Mouse (Mus musculus) liver, embryonic 16.5 days (tissue): ENCODE measurements around the gene Megf8. TPM values are rescaled to one million over a fixed set of nuclear protein-coding genes. Genes with fewer than 3 reads are reported as not detected.

Source experiments
- ATAC-seq: fragments of 200-750 bp; cut with Nextera tagmentation; 2 replicates; pipeline ENCODE4 v1.8.0; 2017; ENCODE audit warnings: low read depth, mild to moderate bottlenecking, moderate number of reproducible peaks, moderate library complexity
- H3K27ac ChIP-seq: fragments of 300-500 bp; sonication (generic); 2 replicates; pipeline ENCODE4 v1.5.1; 2014; ENCODE audit warnings: mild to moderate bottlenecking, low read length
- H3K27me3 ChIP-seq: fragments of 300-500 bp; sonication (generic); 2 replicates; pipeline ENCODE4 v1.6.1; 2014; ENCODE audit warnings: low read depth, low read length, mixed read lengths; ENCODE audit not compliant: control insufficient read depth, insufficient read depth
- H3K36me3 ChIP-seq: fragments of 300-500 bp; sonication (generic); 2 replicates; pipeline ENCODE4 v1.6.1; 2014; ENCODE audit warnings: mild to moderate bottlenecking; ENCODE audit not compliant: control insufficient read depth, insufficient read depth
- H3K4me1 ChIP-seq: fragments of 300-500 bp; sonication (generic); 2 replicates; pipeline ENCODE4 v1.6.1; 2014; ENCODE audit warnings: low read depth, low read length, mixed read lengths; ENCODE audit not compliant: control insufficient read depth
- H3K4me2 ChIP-seq: fragments of 300-500 bp; sonication (generic); 2 replicates; pipeline ENCODE4 v1.6.1; 2014; ENCODE audit warnings: low read depth, low read length, mixed read lengths
- H3K4me3 ChIP-seq: fragments of 300-500 bp; sonication (generic); 2 replicates; pipeline ENCODE4 v1.5.1; 2014; ENCODE audit warnings: low read depth, mild to moderate bottlenecking, low read length
- H3K9ac ChIP-seq: fragments of 300-500 bp; sonication (generic); 2 replicates; pipeline ENCODE4 v1.6.1; 2014; ENCODE audit warnings: low read depth, low read length
- H3K9me3 ChIP-seq: fragments of 300-500 bp; sonication (generic); replicated peaks from 2 replicates; pipeline ENCODE4 v1.6.1; 2016; ENCODE audit warnings: low read length; ENCODE audit not compliant: control insufficient read depth
- WGBS: fragments of 180-500 bp; shearing (Covaris S2); extraction: QIAGEN DNeasy Blood & Tissue Kit; methylation state at CpG from one replicate; pipeline ENCODE4 v1.1.7; 2014; ENCODE audit not compliant: insufficient replicate concordance; 5-methylcytosine and 5-hydroxymethylcytosine counted together
- polyA plus RNA-seq: library from polyadenylated mRNA; unstranded; fragments of >200 nt; fragmentation: Nextera tagmentation; extraction: Ambion mirVana; gene quantifications from 2 replicates; pipeline ENCODE4 v1.2.1, GENCODE M21; 2015

The Megf8 gene
- polyA plus RNA-seq, 1 experiment from 2014 or later, result 0.90 TPM

DNA sequence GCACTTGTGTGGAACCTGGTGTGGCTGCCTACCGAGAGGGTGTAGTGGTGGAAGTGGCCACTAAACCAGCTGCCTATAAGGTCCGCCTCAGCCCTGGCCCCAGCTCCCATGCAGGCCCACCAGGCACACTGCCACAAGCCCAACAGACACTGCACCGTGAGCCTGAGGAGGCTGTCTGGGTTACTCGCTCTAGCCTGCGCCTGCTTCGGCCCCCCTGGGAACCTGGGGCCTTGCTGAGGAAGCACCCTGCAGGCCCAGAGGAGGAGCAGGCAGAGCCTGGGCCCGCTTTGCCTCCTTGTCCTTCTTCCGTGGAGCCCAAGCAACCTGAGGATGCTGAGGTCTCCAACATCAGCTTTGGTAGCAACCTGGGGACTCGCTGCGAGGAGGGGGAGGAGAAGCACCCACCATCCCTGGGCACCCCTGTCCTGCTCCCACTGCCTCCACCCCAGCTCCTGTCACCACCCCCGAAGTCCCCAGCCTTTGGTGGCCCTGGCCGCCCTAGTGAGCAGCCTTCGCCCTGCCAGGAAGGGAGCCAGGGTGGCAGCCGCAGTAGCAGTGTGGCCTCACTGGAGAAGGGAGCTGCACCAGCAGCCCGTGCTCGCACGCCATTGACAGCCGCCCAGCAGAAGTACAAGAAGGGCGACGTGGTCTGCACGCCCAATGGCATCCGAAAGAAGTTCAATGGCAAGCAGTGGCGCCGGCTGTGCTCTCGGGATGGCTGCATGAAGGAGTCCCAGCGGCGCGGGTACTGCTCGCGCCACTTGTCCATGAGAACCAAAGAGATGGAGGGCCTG, 45.1 kb upstream of the Megf8 start:
- ATAC-seq, result no peak
- Histone ChIP-seq H3K27ac (no peak overlapping the region), H3K27me3 (no peaks in the 10 kb centered on the region), H3K4me2 (no peak overlapping the region), H3K4me3 (no peak overlapping the region), H3K4me1 (peaks cover 67% of the 10 kb centered on the region), H3K36me3 (peaks cover 13% of the 10 kb centered on the region), H3K9me3 (no peaks in the 10 kb centered on the region), H3K9ac (no peak overlapping the region)
- 88% methylated on average over 29 of the region's 30 CpGs for WGBS

DNA sequence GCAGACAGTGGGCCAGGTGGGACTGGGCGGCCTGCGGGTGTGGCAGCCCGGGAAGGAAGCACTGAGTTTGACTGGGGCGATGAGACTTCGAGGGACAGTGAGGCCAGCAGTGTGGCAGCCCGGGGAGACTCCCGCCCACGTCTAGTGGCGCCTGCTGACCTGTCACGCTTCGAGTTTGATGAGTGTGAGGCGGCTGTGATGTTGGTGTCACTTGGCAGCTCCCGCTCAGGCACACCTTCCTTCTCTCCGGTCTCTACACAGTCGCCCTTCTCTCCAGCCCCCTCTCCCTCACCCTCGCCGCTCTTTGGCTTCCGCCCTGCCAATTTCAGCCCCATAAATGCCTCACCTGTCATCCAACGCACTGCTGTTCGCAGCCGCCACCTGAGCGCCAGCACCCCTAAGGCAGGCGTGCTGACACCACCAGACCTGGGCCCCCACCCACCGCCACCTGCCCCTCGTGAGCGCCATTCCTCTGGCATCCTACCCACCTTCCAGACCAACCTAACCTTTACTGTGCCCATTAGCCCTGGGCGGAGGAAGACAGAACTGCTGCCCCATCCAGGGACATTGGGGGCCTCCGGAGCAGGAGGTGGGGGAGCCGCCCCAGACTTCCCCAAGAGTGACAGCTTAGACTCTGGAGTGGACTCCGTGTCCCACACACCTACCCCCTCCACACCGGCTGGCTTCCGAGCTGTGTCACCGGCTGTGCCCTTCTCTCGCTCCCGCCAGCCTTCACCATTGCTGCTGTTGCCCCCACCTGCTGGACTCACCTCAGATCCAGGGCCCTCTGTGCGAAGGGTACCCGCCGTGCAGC, 44.3 kb upstream of the Megf8 start:
- peak overlapping the region; percentile 65 for H3K9ac ChIP-seq
- H3K27me3 ChIP-seq, result no peaks in the 10 kb centered on the region
- ATAC-seq, result no peak
- H3K9me3 ChIP-seq, result no peaks in the 10 kb centered on the region
- WGBS, result 87% methylated on average over 38 of the region's 38 CpGs
- peaks cover 72% of the 10 kb centered on the region for H3K4me1 ChIP-seq
- H3K36me3 ChIP-seq, result peaks cover 13% of the 10 kb centered on the region
- H3K4me3 ChIP-seq, result no peak overlapping the region; the same call in 1 of the 2 replicates
- H3K27ac ChIP-seq, result peak overlapping the region; percentile 92
- peak overlapping the region; percentile 59 for H3K4me2 ChIP-seq

DNA sequence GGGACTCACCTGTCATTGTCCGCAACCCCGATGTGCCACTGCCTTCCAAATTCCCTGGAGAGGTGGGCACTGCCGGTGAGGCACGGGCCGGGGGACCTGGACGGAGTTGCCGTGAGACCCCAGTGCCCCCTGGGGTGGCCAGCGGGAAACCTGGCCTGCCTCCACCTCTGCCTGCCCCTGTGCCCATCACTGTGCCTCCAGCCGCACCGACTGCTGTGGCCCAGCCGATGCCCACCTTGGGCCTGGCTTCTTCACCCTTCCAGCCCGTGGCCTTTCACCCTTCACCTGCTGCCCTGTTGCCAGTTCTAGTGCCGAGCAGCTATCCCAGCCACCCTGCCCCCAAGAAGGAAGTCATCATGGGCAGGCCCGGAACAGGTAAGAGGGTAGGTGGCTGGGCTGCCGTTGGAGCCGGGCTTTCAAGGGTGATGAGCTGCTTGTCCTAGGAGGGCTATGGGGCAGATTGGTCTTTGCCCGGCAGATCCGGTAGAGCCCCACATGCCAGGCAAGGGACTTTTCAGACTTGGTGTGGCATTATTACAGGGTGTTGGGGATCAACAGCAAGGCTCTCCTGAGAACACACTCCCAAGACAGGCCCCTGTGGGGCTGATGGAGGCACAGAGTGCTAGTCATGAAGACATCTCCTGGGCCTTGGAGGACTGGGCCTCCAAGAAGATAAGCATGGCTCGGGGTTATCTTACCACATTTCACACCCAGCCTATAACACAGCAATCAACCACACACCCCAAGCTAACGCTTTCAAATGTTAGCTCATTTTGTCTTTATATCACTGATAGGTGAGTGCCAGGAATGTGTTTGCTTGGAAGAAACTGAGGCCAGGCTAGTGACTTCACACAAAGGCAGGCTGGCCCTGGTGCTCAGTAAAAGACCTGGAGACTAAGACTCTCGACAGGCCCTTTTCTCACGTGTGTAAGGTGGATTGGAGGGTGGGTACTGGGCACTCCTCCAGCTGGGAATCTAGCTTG, 43.4 kb upstream of the Megf8 start:
- ATAC-seq, result peak; percentile 74
- H3K4me1 ChIP-seq, result peaks cover 80% of the 10 kb centered on the region
- H3K27ac ChIP-seq, result peak overlapping the region; percentile 92
- peak overlapping the region; percentile 65 for H3K9ac ChIP-seq
- 64% methylated on average over 22 of the region's 22 CpGs for WGBS
- peak overlapping the region; percentile 59 for H3K4me2 ChIP-seq
- H3K36me3 ChIP-seq, result peaks cover 13% of the 10 kb centered on the region
- no peaks in the 10 kb centered on the region for H3K9me3 ChIP-seq
- no peaks in the 10 kb centered on the region for H3K27me3 ChIP-seq
- peak overlapping the region; percentile 33 for H3K4me3 ChIP-seq

DNA sequence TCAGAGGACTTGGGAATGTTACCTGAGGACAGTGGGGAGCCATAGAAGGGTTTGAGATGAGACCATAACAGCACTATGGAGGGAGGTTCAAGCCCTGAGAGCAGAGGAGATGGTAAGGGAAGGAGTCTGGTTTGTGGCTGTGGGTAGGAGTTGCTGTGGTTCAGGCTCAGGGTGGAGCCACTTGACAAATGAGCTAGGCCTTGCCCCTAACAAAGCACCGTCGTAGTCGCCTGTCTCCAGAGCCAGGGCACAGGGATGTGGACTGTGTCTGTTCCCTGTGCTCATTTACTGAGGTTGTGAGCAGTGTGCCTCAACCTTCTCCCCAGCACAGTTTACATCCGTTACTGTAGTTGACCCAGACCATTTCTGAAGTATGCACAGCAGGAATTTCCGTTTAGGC, 42.4 kb upstream of the Megf8 start:
- H3K9me3 ChIP-seq, result no peaks in the 10 kb centered on the region
- no peak overlapping the region for H3K4me3 ChIP-seq
- peak overlapping the region; percentile 37 for H3K9ac ChIP-seq
- H3K36me3 ChIP-seq, result peaks cover 13% of the 10 kb centered on the region
- WGBS, result 24% methylated on average over 5 of the region's 5 CpGs
- no peaks in the 10 kb centered on the region for H3K27me3 ChIP-seq
- peaks cover 76% of the 10 kb centered on the region for H3K4me1 ChIP-seq
- peak overlapping the region; percentile 59 for H3K4me2 ChIP-seq
- no peak for ATAC-seq
- peak overlapping the region; percentile 92 for H3K27ac ChIP-seq

DNA sequence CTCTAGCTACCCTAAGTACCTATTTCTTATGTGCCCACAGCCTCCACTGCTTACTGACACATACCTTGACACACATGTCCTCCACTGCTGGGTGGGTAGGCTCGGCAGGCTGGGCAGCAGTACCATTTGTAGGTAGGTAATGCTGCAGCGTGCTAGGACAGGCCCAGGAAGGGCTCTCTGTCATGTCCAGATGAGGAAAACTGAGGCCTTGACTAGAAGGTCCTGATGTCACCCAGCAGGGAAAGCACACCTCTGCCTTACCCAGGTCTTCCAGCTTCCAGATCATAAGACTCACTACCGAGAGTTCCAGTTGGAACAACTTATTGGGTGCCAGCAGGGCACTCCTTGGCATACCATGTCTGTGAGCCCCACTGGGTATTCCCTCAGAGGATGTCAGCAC, 42.0 kb upstream of the Megf8 start:
- no peak overlapping the region for H3K4me3 ChIP-seq
- peaks cover 76% of the 10 kb centered on the region for H3K4me1 ChIP-seq
- peak overlapping the region; percentile 59; the same call in 1 of the 2 replicates for H3K4me2 ChIP-seq
- no peak for ATAC-seq
- H3K9me3 ChIP-seq, result no peaks in the 10 kb centered on the region
- H3K27ac ChIP-seq, result peak overlapping the region; percentile 92
- H3K27me3 ChIP-seq, result no peaks in the 10 kb centered on the region
- 76% methylated on average over 3 of the region's 3 CpGs for WGBS
- peaks cover 13% of the 10 kb centered on the region for H3K36me3 ChIP-seq
- H3K9ac ChIP-seq, result peak overlapping the region; percentile 37

DNA sequence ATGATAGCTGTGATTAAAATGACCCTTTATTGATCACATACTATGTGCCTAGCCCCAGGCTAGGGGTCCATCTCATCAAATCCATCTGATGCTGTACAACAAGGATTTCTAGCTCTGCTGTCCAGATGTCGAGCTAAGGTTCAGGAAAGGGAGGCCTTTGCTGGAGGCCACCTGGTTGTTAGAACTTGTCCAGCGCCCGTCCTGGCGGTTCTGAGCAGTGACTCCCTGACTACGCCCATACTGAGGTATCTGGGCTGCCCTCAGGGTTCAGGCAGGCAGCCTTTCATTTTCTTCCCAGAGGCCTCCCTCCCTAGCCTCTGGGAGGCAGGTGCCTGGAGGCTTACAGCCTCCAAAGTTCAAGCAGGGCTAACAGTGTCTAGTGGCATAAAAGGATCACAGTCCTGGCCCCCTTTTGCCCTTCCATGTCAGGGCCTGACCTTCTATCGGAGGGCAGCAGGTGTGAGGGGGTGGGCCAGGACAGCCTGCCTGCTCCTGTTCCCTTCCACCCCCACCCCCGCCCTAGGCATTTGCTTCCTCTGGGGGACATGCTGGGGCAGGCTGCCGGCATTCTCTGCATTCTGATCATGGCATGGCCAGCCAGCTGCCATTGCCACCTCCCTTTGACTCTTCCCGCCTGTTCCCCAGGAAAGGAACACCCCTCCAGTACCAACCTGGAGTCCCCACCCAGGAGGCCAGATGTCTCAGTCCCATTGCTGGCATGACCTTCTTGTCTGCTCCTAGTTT, 41.2 kb upstream of the Megf8 start:
- peaks cover 77% of the 10 kb centered on the region for H3K4me1 ChIP-seq
- H3K27ac ChIP-seq, result peak overlapping the region; percentile 58
- 0 out of 2 replicates have a peak overlapping the region, but pooled peaks have one; percentile 35 for H3K9ac ChIP-seq
- peaks cover 13% of the 10 kb centered on the region for H3K36me3 ChIP-seq
- WGBS, result 58% methylated on average over 9 of the region's 9 CpGs
- no peak for ATAC-seq
- H3K9me3 ChIP-seq, result no peaks in the 10 kb centered on the region
- no peak overlapping the region for H3K4me2 ChIP-seq
- H3K4me3 ChIP-seq, result no peak overlapping the region
- no peaks in the 10 kb centered on the region for H3K27me3 ChIP-seq

DNA sequence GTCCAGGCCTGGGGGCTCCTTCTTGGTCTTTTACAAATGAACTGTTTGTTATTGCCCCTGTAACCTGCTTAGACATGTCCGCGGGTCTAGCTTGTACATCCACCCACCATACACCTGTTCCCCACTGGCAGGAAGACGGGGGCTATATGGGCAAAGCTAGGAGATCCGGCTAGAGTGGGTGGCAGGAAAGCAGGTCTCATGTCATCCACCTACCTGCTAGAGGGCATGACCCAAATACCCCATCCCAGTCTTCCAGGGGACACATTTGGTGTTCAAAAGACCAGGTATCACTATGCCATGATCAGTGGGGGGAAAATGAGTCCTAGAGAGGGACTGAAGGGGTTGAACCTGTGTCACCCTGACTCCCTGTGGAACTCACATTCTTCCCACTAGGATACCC, 39.6 kb upstream of the Megf8 start:
- Histone ChIP-seq H3K9ac (peak overlapping the region; percentile 78), H3K4me2 (peak overlapping the region; percentile 99), H3K4me1 (peaks cover 86% of the 10 kb centered on the region), H3K36me3 (peaks cover 7% of the 10 kb centered on the region), H3K9me3 (no peaks in the 10 kb centered on the region), H3K27ac (peak overlapping the region; percentile 95), H3K27me3 (no peaks in the 10 kb centered on the region), H3K4me3 (no peak overlapping the region)
- WGBS, result 85% methylated on average over 4 of the region's 4 CpGs
- no peak for ATAC-seq

DNA sequence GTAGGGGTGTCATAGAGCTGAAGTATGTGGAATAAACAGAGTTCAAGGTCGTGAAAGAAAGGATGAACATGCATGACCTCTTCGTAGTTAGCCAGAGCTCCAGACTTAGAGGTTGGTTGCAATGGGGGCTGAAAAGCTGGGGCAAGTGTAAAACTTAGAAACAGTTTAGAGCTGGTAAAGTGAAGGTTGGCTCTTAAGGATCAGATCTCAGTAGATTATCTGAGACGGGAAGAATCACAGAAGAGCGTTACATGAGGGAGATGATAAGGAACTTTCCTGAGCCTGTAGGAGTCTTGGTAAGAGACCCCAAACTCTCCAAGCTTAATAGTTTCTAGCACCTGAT, 39.0 kb upstream of the Megf8 start:
- H3K9ac ChIP-seq, result peak overlapping the region; percentile 78
- H3K9me3 ChIP-seq, result no peaks in the 10 kb centered on the region
- ATAC-seq, result no peak
- H3K36me3 ChIP-seq, result peaks cover 2% of the 10 kb centered on the region
- peaks cover 83% of the 10 kb centered on the region for H3K4me1 ChIP-seq
- no peaks in the 10 kb centered on the region for H3K27me3 ChIP-seq
- 8% methylated on average over 4 of the region's 4 CpGs for WGBS
- peak overlapping the region; percentile 99 for H3K4me2 ChIP-seq
- H3K27ac ChIP-seq, result peak overlapping the region; percentile 95
- peak overlapping the region; percentile 72 for H3K4me3 ChIP-seq
